Mouse (Mus musculus) forebrain, embryonic 16.5 days (tissue): ENCODE measurements around the gene A430005L14Rik. TPM values are rescaled to one million over a fixed set of nuclear protein-coding genes. Genes with fewer than 3 reads are reported as not detected.

Experiments used
- ATAC-seq: fragments of 200-750 bp; cut with Nextera tagmentation; 2 replicates; pipeline ENCODE4 v1.8.0; 2017; ENCODE audit warnings: mild to moderate bottlenecking, moderate library complexity
- H3K27ac ChIP-seq: fragments of 300-500 bp; sonication (generic); 2 replicates; pipeline ENCODE4 v1.5.1; 2014; ENCODE audit warnings: low read length, control low read depth
- H3K27me3 ChIP-seq: fragments of 300-500 bp; sonication (generic); replicated peaks from 2 replicates; pipeline ENCODE4 v1.6.1; 2014; ENCODE audit warnings: low read length; ENCODE audit not compliant: control insufficient read depth, insufficient read depth
- H3K36me3 ChIP-seq: fragments of 300-500 bp; sonication (generic); 2 replicates; pipeline ENCODE4 v1.6.1; 2014; ENCODE audit not compliant: control insufficient read depth, insufficient read depth
- H3K4me1 ChIP-seq: fragments of 300-500 bp; sonication (generic); replicated peaks from 2 replicates; pipeline ENCODE4 v1.6.1; 2014; ENCODE audit warnings: low read length; ENCODE audit not compliant: control insufficient read depth, insufficient read depth
- H3K4me2 ChIP-seq: fragments of 300-500 bp; sonication (generic); 2 replicates; pipeline ENCODE4 v1.6.1; 2014; ENCODE audit warnings: mild to moderate bottlenecking, low read length, control low read depth
- H3K4me3 ChIP-seq: fragments of 300-500 bp; sonication (generic); replicated peaks from 2 replicates; pipeline ENCODE4 v1.5.1; 2014; ENCODE audit warnings: mild to moderate bottlenecking, low read length, control low read depth
- H3K9ac ChIP-seq: fragments of 300-500 bp; sonication (generic); replicated peaks from 2 replicates; pipeline ENCODE4 v1.6.1; 2014; ENCODE audit warnings: low read depth, low read length, control low read depth
- H3K9me3 ChIP-seq: fragments of 300-500 bp; sonication (generic); 2 replicates; pipeline ENCODE4 v1.6.1; 2016; ENCODE audit warnings: low read length; ENCODE audit not compliant: control insufficient read depth
- WGBS: fragments of 180-500 bp; shearing (Covaris S2); extraction: QIAGEN DNeasy Blood & Tissue Kit; methylation state at CpG from one replicate; pipeline ENCODE4 v1.1.7; 2014; 5-methylcytosine and 5-hydroxymethylcytosine counted together
- polyA plus RNA-seq: library from polyadenylated mRNA; unstranded; fragments of >200 nt; fragmentation: Nextera tagmentation; extraction: Ambion mirVana; gene quantifications from 2 replicates; pipeline ENCODE4 v1.2.1, GENCODE M21; 2015

Gene A430005L14Rik
- polyA plus RNA-seq, 1 experiment from 2014 or later, result 66.1 TPM

DNA sequence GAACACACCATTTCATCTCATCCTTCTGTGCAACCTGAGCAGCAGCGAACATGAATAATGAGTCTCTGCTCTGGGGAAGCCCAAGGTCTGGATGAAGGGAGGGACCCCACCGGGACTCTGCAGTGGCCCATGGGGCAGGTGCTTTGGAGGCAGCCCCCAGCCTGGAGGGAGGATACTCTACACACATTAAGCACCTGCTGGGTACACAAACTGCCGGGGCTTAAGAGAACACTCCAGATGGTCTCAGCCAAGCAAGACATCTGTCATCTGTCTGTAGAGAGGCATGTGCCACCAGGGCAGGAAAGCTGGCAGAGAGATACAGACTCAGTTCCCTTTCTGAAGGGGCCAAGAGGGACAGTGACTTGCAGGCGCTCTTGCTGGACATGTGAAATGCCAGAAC lies 27.1 kb upstream of the A430005L14Rik start:
- Histone ChIP-seq H3K27ac (no peak overlapping the region), H3K4me2 (no peak overlapping the region), H3K36me3 (no peaks in the 10 kb centered on the region), H3K4me1 (peaks cover 18% of the 10 kb centered on the region), H3K9ac (no peak overlapping the region), H3K27me3 (no peaks in the 10 kb centered on the region), H3K9me3 (no peaks in the 10 kb centered on the region), H3K4me3 (no peak overlapping the region)
- WGBS, result 64% methylated on average over 4 of the region's 4 CpGs
- peak; percentile 64 for ATAC-seq

DNA sequence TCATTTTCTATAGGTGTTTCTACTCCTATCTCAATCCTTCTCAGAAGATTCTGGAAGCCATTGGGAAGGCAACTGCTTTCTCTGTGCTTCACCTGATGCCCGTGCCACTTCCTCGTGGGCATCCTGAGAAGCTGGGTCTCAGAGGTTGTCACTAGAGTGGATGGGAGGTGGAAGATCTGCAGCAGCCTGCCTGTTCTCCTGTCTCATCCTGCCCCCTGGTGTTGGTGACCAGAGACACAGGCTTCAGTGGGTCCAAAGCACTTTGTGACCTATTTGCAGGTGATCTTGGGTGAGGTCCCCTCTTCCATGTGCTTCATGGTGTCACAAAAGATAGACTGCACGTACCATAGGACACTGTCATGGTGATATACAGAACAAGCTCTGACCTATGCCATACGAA lies 13.8 kb upstream of the A430005L14Rik start:
- H3K9me3 ChIP-seq, result no peaks in the 10 kb centered on the region

DNA sequence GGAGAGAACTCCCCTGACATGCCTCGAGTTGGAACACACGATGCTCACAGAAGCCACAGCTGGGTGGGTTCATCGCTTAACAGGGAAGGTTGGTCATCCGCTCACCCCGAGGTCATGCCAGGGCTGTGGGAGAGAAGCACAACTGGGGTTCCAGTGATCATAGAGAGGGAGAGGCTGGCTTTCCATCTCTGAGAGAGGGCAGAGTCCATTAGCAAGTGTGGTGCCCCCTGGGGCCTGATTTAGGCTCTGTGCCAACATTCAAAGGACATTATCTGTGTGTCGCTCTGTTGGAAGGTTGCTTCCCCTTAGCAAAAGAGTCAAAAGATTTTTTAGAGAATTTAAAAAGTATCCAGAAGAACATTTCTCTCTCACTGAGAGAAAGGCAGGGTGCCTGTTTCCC lies 12.8 kb upstream of the A430005L14Rik start:
- Histone ChIP-seq H3K9me3 (no peaks in the 10 kb centered on the region), H3K4me3 (no peak overlapping the region), H3K4me2 (no peak overlapping the region), H3K4me1 (no peaks in the 10 kb centered on the region), H3K36me3 (no peaks in the 10 kb centered on the region), H3K27ac (no peak overlapping the region), H3K27me3 (peaks cover 6% of the 10 kb centered on the region; the same call in 1 of the 2 replicates), H3K9ac (no peak overlapping the region)
- ATAC-seq, result no peak
- 56% methylated on average over 6 of the region's 6 CpGs for WGBS

More for the DNA sequence above, 13.8 kb upstream of the A430005L14Rik start:
- Histone ChIP-seq H3K9ac (no peak overlapping the region), H3K27me3 (peaks cover 6% of the 10 kb centered on the region; the same call in 1 of the 2 replicates), H3K4me3 (no peak overlapping the region), H3K4me2 (no peak overlapping the region), H3K36me3 (no peaks in the 10 kb centered on the region), H3K27ac (no peak overlapping the region), H3K4me1 (no peaks in the 10 kb centered on the region)
- 56% methylated on average over 4 of the region's 4 CpGs for WGBS
- ATAC-seq, result 0 out of 2 replicates have a peak, but pooled peaks have one; percentile 36

DNA sequence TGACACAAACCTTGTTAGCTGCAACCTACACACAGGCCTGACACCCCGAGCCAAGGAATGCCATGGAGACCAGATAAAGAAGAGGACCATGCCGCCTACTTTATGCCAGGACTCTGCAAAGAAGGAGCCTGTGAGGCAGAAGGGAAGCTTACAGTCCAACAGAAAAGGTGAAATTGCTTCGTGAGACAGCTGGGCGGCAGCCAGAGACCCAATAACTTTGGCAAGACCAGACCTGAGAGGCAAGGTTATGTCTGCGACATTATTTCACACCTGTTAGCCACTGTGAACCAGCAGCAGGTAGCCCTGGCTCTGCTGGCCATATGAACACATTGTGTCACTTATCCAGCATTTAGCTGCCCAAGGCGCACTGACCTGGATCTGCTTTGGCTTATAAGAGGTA lies 11.3 kb upstream of the A430005L14Rik start:
- Histone ChIP-seq H3K36me3 (no peaks in the 10 kb centered on the region), H3K27ac (no peak overlapping the region), H3K9ac (no peak overlapping the region), H3K27me3 (peaks cover 8% of the 10 kb centered on the region; the same call in 1 of the 2 replicates), H3K4me2 (no peak overlapping the region), H3K9me3 (no peaks in the 10 kb centered on the region), H3K4me3 (no peak overlapping the region), H3K4me1 (no peaks in the 10 kb centered on the region)
- WGBS, result 80% methylated on average over 6 of the region's 6 CpGs
- no peak for ATAC-seq

DNA sequence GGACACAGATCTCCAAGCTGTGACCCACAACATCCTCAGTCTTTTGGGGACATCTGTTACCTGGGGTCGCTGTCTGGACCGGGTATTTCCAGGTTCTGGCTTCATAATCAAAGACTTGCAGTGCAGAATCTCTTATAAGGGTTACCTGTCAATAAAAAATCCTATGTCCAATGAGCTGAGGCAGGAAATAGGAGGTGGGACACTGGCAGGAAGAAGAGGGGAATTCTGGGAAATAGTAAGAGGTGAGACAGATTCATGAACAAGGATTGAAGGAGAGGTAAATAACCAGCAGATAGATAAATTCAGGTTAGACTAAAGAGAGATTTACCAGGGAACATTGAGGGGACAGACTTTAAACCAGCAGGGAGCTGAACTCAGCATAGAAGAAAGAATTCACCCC lies 6.7 kb upstream of the A430005L14Rik start:
- Histone ChIP-seq H3K4me3 (no peak overlapping the region), H3K36me3 (no peaks in the 10 kb centered on the region), H3K9me3 (no peaks in the 10 kb centered on the region), H3K9ac (no peak overlapping the region), H3K4me2 (no peak overlapping the region), H3K27ac (no peak overlapping the region), H3K4me1 (peaks cover 4% of the 10 kb centered on the region; the same call in 1 of the 2 replicates), H3K27me3 (peaks cover 11% of the 10 kb centered on the region; the same call in 1 of the 2 replicates)
- 84% methylated on average over 2 of the region's 2 CpGs for WGBS
- ATAC-seq, result no peak

DNA sequence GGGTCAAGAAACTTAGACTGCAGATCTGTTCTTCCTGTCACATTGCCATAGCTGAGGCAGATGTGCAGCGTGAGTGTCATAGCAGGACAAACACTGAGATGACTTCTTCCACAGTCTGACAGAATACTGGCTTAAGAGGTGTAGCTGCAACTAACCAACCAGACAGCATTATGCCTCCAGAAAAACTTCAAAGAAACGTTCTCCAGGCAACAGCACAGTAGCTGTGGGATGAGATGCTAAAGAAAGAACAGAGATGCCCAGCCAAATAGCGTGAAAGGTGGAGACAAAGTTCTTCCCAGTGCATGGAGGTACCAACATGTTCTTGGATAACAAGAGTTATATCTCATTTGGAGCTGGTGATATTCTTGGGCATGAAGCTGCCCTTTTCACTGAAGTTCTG lies 5.9 kb upstream of the A430005L14Rik start:
- H3K9ac ChIP-seq, result no peak overlapping the region
- no peak overlapping the region for H3K4me2 ChIP-seq
- H3K9me3 ChIP-seq, result no peaks in the 10 kb centered on the region
- WGBS, result 71% methylated on average over 3 of the region's 3 CpGs
- no peak overlapping the region for H3K4me3 ChIP-seq
- ATAC-seq, result no peak
- H3K36me3 ChIP-seq, result no peaks in the 10 kb centered on the region
- no peak overlapping the region for H3K27ac ChIP-seq
- peaks cover 7% of the 10 kb centered on the region; the same call in 1 of the 2 replicates for H3K4me1 ChIP-seq
- peaks cover 11% of the 10 kb centered on the region; the same call in 1 of the 2 replicates for H3K27me3 ChIP-seq

DNA sequence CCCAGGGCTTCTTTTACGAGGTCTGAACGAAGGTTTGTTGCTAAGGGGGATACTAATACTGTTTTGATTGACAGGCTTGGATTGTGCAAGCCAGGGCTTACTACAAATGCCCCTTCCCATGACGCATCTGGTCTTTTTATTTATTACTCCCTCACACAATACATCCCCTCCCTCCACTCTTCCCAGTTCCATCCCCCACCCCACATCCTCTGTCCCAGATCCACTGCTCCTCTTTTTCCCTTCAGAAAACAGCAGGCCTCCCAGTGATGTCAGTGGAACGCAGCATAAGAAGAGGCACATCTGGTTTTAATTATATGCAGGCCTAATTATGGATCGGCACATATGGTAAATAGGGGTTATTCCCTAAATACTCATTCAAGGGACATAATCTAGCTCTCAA lies 5.3 kb upstream of the A430005L14Rik start:
- H3K4me1 ChIP-seq, result peaks cover 10% of the 10 kb centered on the region; the same call in 1 of the 2 replicates
- no peaks in the 10 kb centered on the region for H3K36me3 ChIP-seq
- H3K4me2 ChIP-seq, result no peak overlapping the region
- 20% methylated on average over 5 of the region's 5 CpGs for WGBS
- H3K9me3 ChIP-seq, result no peaks in the 10 kb centered on the region
- H3K4me3 ChIP-seq, result no peak overlapping the region
- H3K27ac ChIP-seq, result peak overlapping the region; percentile 47; the same call in 1 of the 2 replicates
- H3K27me3 ChIP-seq, result peaks cover 8% of the 10 kb centered on the region; the same call in 1 of the 2 replicates
- H3K9ac ChIP-seq, result no peak overlapping the region
- peak; percentile 34; the same call in 1 of the 2 replicates for ATAC-seq

DNA sequence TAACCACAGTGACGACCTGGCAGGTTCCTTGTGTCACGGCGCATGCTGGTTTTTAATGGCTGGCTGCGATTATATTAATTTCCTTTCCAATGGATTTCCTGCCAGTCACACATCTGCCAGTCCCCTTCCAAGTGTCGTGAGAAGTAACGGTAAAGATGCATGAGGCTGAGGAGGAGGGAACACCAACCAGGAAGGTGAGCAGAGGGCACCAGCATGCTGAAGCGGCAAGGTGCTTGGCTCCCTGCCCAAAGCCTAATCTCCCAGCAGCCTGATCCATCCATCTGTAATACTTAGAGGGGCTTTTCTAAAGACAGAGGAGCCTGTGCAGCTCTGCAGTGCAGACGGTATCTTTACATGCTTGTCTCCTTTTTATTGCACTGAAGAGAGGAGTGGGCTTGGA lies 1.4 kb upstream of the A430005L14Rik start:
- Histone ChIP-seq H3K27ac (no peak overlapping the region), H3K36me3 (no peaks in the 10 kb centered on the region; the same call in 1 of the 2 replicates), H3K4me2 (no peak overlapping the region), H3K9ac (no peak overlapping the region), H3K27me3 (peaks cover 6% of the 10 kb centered on the region; the same call in 1 of the 2 replicates), H3K9me3 (no peaks in the 10 kb centered on the region), H3K4me3 (no peak overlapping the region), H3K4me1 (peaks cover 20% of the 10 kb centered on the region)
- WGBS, result 66% methylated on average over 8 of the region's 8 CpGs
- no peak for ATAC-seq

DNA sequence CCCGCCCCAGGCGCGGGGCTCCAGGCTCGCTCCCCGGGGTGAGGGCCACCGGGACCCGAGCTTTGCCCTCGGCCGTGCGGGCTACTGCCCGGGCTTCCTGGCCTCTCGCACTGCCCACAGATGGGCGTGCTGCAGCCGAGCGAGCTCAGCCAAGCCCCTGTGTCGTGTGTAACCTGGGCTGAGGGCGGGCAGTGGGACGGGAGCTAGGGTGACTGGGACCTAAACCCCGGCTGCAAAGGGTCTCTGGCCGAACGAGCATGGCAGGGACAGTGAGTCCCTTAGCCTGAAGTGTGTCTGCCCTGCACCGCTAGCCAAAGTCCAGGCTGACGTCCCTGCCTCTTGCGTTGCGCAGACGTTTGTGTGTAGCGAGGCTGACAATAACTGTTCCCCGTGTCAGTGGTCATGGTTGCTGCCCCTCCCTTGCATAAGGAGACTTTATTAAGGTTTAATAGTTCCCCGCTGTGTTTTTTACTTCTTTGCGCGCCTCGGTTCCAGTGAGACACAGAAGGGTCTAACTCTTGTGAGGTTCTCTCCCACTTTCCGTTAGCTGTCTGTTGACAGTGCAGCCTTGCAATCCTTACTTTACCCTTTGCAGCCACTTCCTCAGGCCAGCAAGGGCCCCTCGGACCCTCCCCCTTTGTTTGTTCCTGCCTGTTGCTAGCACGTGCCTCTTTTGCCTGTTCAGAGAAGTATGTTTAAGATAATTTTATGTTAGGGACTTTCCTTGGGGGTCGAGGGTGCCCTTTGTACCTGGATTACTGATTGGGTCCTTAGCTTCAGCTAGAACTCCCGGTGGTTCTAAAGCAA lies 610 bp downstream of the A430005L14Rik start:
- H3K9me3 ChIP-seq, result no peaks in the 10 kb centered on the region
- peaks cover 16% of the 10 kb centered on the region for H3K4me1 ChIP-seq
- ATAC-seq, result peak; percentile 52
- peaks cover 6% of the 10 kb centered on the region; the same call in 1 of the 2 replicates for H3K27me3 ChIP-seq
- WGBS, result under 1% methylated on average over 34 of the region's 37 CpGs
- H3K36me3 ChIP-seq, result peaks cover 10% of the 10 kb centered on the region
- peak overlapping the region; percentile 66 for H3K27ac ChIP-seq
- H3K4me3 ChIP-seq, result peak overlapping the region; percentile 72
- peak overlapping the region; percentile 83 for H3K9ac ChIP-seq
- H3K4me2 ChIP-seq, result peak overlapping the region; percentile 92
